Mouse (Mus musculus) embryonic fibroblast, embryonic 13.5 days (primary cell): ENCODE measurements around the gene Tex44.

ENCODE experiments used
- CTCF ChIP-seq: IDR thresholded peaks from 2 replicates; pipeline ENCODE4 v1.5.1; 2011; ENCODE audit warnings: mild to moderate bottlenecking, control low read depth, low read length, moderate library complexity, borderline replicate concordance; ENCODE audit not compliant: insufficient read depth
- POLR2A ChIP-seq: IDR thresholded peaks from 2 replicates; pipeline ENCODE4 v1.6.1; 2011; ENCODE audit warnings: low read depth, mild to moderate bottlenecking, control low read depth, low read length, moderate library complexity

DNA sequence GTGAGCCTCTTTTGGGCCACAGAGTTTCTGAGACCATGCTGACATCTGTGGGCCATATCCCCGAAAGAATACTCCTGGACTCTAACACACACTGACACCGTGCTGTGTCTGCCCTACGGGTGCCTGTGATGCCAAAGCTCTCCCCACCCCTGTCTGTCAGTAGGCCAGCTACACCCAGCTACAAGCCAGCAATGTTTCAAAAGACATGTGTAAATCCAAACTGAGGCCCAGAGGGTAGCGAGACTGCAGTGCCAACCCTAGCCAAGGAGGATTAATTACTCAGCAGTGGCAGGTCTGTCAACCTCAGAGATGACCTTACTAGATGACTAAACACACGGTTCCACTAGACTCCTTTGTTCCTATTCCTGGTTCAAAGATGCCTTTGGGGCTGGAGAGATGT is 49.8 kb upstream of the Tex44 start:
- TF ChIP-seq CTCF (no peak), POLR2A (no peak)
